Mouse (Mus musculus) liver, adult 2 months (tissue): ENCODE measurements at regions not wholly inside any gene's neighbourhood (a gene's known extent, or its start where the extent isn't known, plus 50 kb on each side); places are given as distances from the start of the nearest gene placed in this dataset.

Experiments used
- DNase-seq: peaks from one replicate; pipeline ENCODE4 v3.0.0-alpha.2; 2011; ENCODE audit warnings: low read depth, low spot score; ENCODE audit errors: extremely low read depth
- H3K27ac ChIP-seq: fragments of 200-500 bp; replicated peaks from 2 replicates; pipeline ENCODE4 v1.5.1; 2012; ENCODE audit warnings: low read depth, mild to moderate bottlenecking, control low read depth, inconsistent platforms, low read length; ENCODE audit not compliant: insufficient read depth
- H3K27me3 ChIP-seq: fragments of 200-500 bp; 2 replicates; pipeline ENCODE4 v1.6.1; 2012; ENCODE audit warnings: mild to moderate bottlenecking, moderate library complexity, low read length, inconsistent platforms; ENCODE audit not compliant: control insufficient read depth, insufficient read depth
- H3K36me3 ChIP-seq: fragments of 200-500 bp; 2 replicates; pipeline ENCODE4 v1.6.1; 2012; ENCODE audit warnings: low read length, inconsistent platforms; ENCODE audit not compliant: control insufficient read depth, insufficient read depth
- H3K4me1 ChIP-seq: fragments of 200-500 bp; 2 replicates; pipeline ENCODE4 v1.6.1; 2011; ENCODE audit warnings: low read length; ENCODE audit not compliant: control insufficient read depth, insufficient read depth
- H3K4me3 ChIP-seq: fragments of 200-500 bp; 2 replicates; pipeline ENCODE4 v1.5.1; 2011; ENCODE audit warnings: low read depth, mild to moderate bottlenecking, control low read depth, low read length, moderate library complexity; ENCODE audit not compliant: insufficient read depth
- H3K79me2 ChIP-seq: fragments of 200-500 bp; 2 replicates; pipeline ENCODE4 v1.6.1; 2012; ENCODE audit warnings: inconsistent platforms, mild to moderate bottlenecking, low read length, moderate library complexity; ENCODE audit not compliant: control insufficient read depth, insufficient read depth
- H3K9ac ChIP-seq: fragments of 200-500 bp; 2 replicates; pipeline ENCODE4 v1.6.1; 2012; ENCODE audit warnings: low read depth, mild to moderate bottlenecking, control low read depth, inconsistent platforms, low read length
- CTCF ChIP-seq: fragments of 200-500 bp; IDR thresholded peaks from 2 replicates; pipeline ENCODE4 v1.5.1; 2011; ENCODE audit warnings: low read depth, low read length, control low read depth
- POLR2A ChIP-seq: fragments of 200-500 bp; IDR thresholded peaks from 2 replicates; pipeline ENCODE4 v1.6.1; 2011; ENCODE audit warnings: low read length, control low read depth; ENCODE audit not compliant: insufficient read depth; ENCODE audit errors: extremely low read depth
- WGBS: fragments of 180-500 bp; shearing (Covaris S2); methylation state at CpG from one replicate; pipeline ENCODE4 v1.1.7; 2018; 5-methylcytosine and 5-hydroxymethylcytosine counted together

DNA sequence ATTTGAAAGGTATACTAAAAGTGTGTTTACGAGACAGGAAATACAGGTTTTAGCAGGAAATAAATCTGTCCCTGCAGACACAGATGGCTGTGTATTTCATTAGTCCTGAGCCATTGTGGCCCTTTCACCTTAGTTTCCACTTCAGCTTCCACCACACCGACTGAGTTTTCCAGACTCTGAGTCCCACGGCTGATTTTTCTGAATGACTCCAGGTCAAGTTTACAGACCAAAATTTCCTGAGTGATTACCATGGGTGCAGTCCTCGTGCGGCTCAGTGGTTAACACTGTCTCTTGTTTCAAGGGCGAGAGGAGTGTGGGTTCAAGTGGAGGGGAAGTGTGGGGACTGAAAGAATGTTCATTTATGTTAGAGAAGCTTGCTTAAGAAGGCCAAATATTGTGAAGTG, 365.1 kb upstream of the Arglu1 start:
- H3K9ac ChIP-seq: no peak overlapping the region
- no peak for DNase-seq
- no peak overlapping the region for H3K4me3 ChIP-seq
- H3K79me2 ChIP-seq: no peaks in the 10 kb centered on the region
- H3K27ac ChIP-seq: no peak overlapping the region
- no peaks in the 10 kb centered on the region for H3K4me1 ChIP-seq
- H3K36me3 ChIP-seq: no peaks in the 10 kb centered on the region
- WGBS: 79% methylated on average over 6 of the region's 6 CpGs
- TF ChIP-seq POLR2A: no peak
- no peak for TF ChIP-seq CTCF
- no peaks in the 10 kb centered on the region for H3K27me3 ChIP-seq

GRCm38 (mm10) chr8:9054801-9055200, 364.5 kb upstream of the Arglu1 start:
- 79% methylated on average over 4 of the region's 4 CpGs for WGBS
- no peak for TF ChIP-seq POLR2A
- TF ChIP-seq CTCF: no peak
- no peak overlapping the region for H3K27ac ChIP-seq
- no peak overlapping the region for H3K4me3 ChIP-seq
- H3K27me3 ChIP-seq: no peaks in the 10 kb centered on the region
- DNase-seq: no peak
- no peaks in the 10 kb centered on the region for H3K4me1 ChIP-seq
- H3K9ac ChIP-seq: no peak overlapping the region
- H3K36me3 ChIP-seq: no peaks in the 10 kb centered on the region
- H3K79me2 ChIP-seq: no peaks in the 10 kb centered on the region

- no peaks in the 10 kb centered on the region for H3K79me2 ChIP-seq
- no peak overlapping the region for H3K27ac ChIP-seq
- DNase-seq: no peak
- no peak for TF ChIP-seq CTCF
- TF ChIP-seq POLR2A: no peak
- H3K36me3 ChIP-seq: no peaks in the 10 kb centered on the region
- H3K4me1 ChIP-seq: no peaks in the 10 kb centered on the region
- H3K9ac ChIP-seq: no peak overlapping the region
- H3K27me3 ChIP-seq: no peaks in the 10 kb centered on the region
- H3K4me3 ChIP-seq: no peak overlapping the region
- WGBS: 72% methylated on average over 10 of the region's 10 CpGs
These were observed 361.4 kb upstream of the Arglu1 start for GRCm38 (mm10) chr8:9051699-9052098.

DNA sequence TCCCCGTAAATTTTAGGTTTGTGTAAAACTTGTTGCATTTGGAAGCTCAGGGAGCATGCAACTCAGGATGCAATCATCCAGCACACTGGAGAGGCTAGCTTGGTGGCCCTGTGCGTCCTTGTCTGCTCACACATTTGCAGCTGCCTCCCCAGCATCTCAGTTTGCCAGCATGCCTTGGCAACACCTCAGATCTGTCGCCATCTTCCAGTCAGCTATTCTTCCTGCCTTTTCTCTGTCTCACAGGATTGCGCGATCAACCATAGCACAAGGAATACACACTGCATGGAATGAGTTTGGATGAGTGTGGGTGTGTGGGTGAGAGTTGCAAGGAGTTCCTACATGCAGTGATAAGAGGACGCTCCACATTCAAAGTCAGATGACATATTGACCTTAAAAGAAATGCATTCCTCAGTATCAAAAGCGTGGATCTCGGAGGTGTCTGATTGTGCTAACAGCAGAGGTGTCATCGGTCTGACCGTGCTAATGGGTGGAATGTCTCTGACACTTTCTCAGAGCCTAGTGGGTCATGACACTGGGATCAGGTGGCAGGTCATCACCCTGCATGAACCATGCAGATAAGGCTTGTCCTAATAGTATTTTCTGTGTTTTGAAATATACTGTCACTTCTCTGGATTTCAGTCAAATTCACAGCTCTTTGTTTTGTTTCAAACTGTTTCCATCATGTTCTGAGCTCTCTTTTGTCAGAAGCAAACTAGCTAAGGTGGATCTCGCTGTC, 360.6 kb upstream of the Arglu1 start:
- TF ChIP-seq CTCF (no peak), POLR2A (no peak)
- DNase-seq: no peak
- Histone ChIP-seq H3K79me2 (no peaks in the 10 kb centered on the region), H3K27me3 (no peaks in the 10 kb centered on the region), H3K36me3 (no peaks in the 10 kb centered on the region), H3K27ac (no peak overlapping the region), H3K4me3 (no peak overlapping the region), H3K9ac (no peak overlapping the region), H3K4me1 (no peaks in the 10 kb centered on the region)
- 68% methylated on average over 11 of the region's 11 CpGs for WGBS

- no peaks in the 10 kb centered on the region for H3K4me1 ChIP-seq
- WGBS: 85% methylated on average over 14 of the region's 14 CpGs
- TF ChIP-seq CTCF (no peak), POLR2A (no peak)
- no peaks in the 10 kb centered on the region for H3K27me3 ChIP-seq
- no peak overlapping the region for H3K27ac ChIP-seq
- no peak overlapping the region for H3K9ac ChIP-seq
- no peaks in the 10 kb centered on the region for H3K36me3 ChIP-seq
- H3K79me2 ChIP-seq: no peaks in the 10 kb centered on the region
- H3K4me3 ChIP-seq: no peak overlapping the region
- no peak for DNase-seq
These were observed 357.8 kb upstream of the Arglu1 start for GRCm38 (mm10) chr8:9048116-9048515.

DNA sequence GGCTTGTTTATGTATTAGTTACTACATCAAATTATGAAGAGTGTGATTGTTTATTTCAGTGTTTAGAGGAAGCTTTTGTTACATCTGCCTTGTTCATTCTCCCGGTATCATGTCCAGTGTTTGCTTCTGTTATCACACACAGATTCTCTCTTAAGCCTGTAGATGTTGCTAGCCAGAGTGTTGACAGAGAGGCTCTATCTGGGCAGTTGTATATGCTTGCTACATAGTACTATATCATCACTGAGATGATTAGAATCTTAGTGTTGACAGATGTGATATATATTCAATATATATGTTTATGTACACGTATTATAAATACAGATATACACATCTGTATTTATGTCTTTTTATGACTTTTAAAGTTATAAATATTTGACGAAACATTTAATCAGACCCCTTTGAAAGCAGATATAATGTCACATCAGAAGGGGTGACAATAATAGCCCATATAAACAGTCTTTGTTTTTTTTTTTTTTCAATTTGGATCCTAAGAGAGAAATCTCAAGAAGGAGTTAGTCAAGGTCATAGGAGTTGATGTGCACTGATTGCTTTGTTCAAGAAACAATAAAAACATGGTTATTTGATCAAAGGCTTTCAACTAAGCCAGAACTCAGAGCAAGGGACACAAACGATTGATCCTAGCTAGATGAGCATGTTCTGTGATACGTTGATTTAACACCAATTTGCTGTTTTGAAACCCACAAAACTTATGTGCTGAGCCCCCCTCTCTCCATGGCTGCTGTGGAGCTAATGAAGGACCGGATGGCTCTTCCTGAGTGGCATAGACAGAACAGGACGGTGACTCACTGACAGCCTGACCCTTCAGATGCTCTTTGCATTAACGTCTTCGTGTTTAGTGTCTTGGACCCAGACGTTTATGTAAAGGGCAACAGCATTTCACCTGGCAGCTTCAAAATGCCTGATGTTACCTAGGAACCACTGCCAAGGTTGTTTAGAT, 352.8 kb upstream of the Arglu1 start:
- no peak overlapping the region for H3K9ac ChIP-seq
- no peaks in the 10 kb centered on the region for H3K27me3 ChIP-seq
- TF ChIP-seq CTCF (no peak), POLR2A (no peak)
- no peaks in the 10 kb centered on the region for H3K36me3 ChIP-seq
- no peaks in the 10 kb centered on the region for H3K4me1 ChIP-seq
- H3K4me3 ChIP-seq: no peak overlapping the region
- DNase-seq: no peak
- WGBS: 39% methylated on average over 10 of the region's 10 CpGs
- H3K27ac ChIP-seq: no peak overlapping the region
- H3K79me2 ChIP-seq: no peaks in the 10 kb centered on the region
